Mouse (Mus musculus) midbrain, embryonic 14.5 days (tissue): Measurements from ENCODE around the gene Aif1. TPM values are rescaled to one million over a fixed set of nuclear protein-coding genes. Genes with fewer than 3 reads are reported as not detected.

Source experiments
- ATAC-seq: fragments of 200-750 bp; cut with Nextera tagmentation; 2 replicates; pipeline ENCODE4 v1.8.0; 2017; ENCODE audit warnings: moderate number of reproducible peaks, moderate library complexity; ENCODE audit not compliant: low FRiP score, low TSS enrichment
- DNase-seq: peaks from one replicate; pipeline ENCODE4 v3.0.0-alpha.2; 2015
- H3K27ac ChIP-seq: fragments of 300-500 bp; sonication (generic); replicated peaks from 2 replicates; pipeline ENCODE4 v1.5.1; 2014; ENCODE audit warnings: mild to moderate bottlenecking, low read depth, low read length, moderate library complexity
- H3K27me3 ChIP-seq: fragments of 300-500 bp; sonication (generic); 2 replicates; pipeline ENCODE4 v1.6.1; 2014; ENCODE audit warnings: low read length, control low read depth, mixed read lengths; ENCODE audit not compliant: control insufficient read depth, insufficient read depth
- H3K36me3 ChIP-seq: fragments of 300-500 bp; sonication (generic); 2 replicates; pipeline ENCODE4 v1.6.1; 2014; ENCODE audit warnings: low read length, control low read depth; ENCODE audit not compliant: control insufficient read depth, insufficient read depth
- H3K4me1 ChIP-seq: fragments of 300-500 bp; sonication (generic); 2 replicates; pipeline ENCODE4 v1.6.1; 2014; ENCODE audit warnings: mild to moderate bottlenecking, antibody characterized with exemption, low read length, control low read depth; ENCODE audit not compliant: control insufficient read depth, insufficient read depth
- H3K4me2 ChIP-seq: fragments of 300-500 bp; sonication (generic); 2 replicates; pipeline ENCODE4 v1.6.1; 2014; ENCODE audit warnings: mild to moderate bottlenecking, low read length, moderate library complexity
- H3K4me3 ChIP-seq: fragments of 300-500 bp; sonication (generic); replicated peaks from 2 replicates; pipeline ENCODE4 v1.5.1; 2014; ENCODE audit warnings: low read depth, low read length
- H3K9ac ChIP-seq: fragments of 300-500 bp; sonication (generic); replicated peaks from 2 replicates; pipeline ENCODE4 v1.6.1; 2014; ENCODE audit warnings: mild to moderate bottlenecking, low read length, moderate library complexity
- H3K9me3 ChIP-seq: fragments of 300-500 bp; sonication (generic); 2 replicates; pipeline ENCODE4 v1.6.1; 2016; ENCODE audit warnings: low read length, control low read depth, mixed read lengths; ENCODE audit not compliant: control insufficient read depth
- WGBS: fragments of 180-500 bp; shearing (Covaris S2); extraction: QIAGEN DNeasy Blood & Tissue Kit; methylation state at CpG from one replicate; pipeline ENCODE4 v1.1.7; 2014; 5-methylcytosine and 5-hydroxymethylcytosine counted together
- polyA plus RNA-seq: library from polyadenylated mRNA; unstranded; fragments of >200 nt; fragmentation: Nextera tagmentation; extraction: Ambion mirVana; gene quantifications from 2 replicates; pipeline ENCODE4 v1.2.1, GENCODE M21; 2014

The Aif1 gene
- polyA plus RNA-seq, 1 experiment from 2014 or later = 8.8 TPM

- H3K9ac ChIP-seq = no peak overlapping the region
- H3K4me1 ChIP-seq = peaks cover 21% of the 10 kb centered on the region
- WGBS = 91% methylated on average over 16 of the region's 16 CpGs
- no peaks in the 10 kb centered on the region for H3K27me3 ChIP-seq
- no peaks in the 10 kb centered on the region for H3K9me3 ChIP-seq
- no peak overlapping the region for H3K27ac ChIP-seq
- no peak for ATAC-seq
- DNase-seq = no peak
- peaks cover 83% of the 10 kb centered on the region for H3K36me3 ChIP-seq
- H3K4me3 ChIP-seq = no peak overlapping the region
- H3K4me2 ChIP-seq = no peak overlapping the region
Observed at GRCm38 (mm10) chr17:35158850-35159593, 16.8 kb downstream of the Aif1 start.

DNA sequence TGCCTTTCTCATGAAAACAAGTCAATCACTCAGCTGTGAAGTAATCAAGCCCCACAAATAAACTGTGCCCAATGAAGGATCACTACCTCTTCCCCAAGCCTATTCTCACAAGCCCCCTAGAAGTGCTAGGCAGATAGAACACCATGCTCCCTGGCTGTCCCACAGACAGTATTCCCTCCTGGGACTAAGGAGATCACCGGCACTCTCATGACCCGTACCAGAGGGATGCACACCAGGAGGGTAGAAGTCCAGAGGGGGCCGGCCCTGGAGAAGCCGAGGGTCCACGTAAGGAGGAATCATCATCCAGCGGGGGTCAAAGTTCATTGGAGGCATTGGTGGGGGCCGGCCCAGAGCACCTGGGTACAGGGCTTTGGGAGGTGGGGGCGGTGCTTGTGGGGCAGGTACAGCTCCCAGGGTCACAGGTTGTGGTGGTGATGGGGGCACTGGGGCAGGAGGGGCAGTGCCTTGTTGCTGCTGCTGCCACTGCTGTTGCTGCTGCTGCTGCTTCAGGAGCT is 18.1 kb downstream of the Aif1 start:
- Histone ChIP-seq H3K4me3 (no peak overlapping the region), H3K4me1 (peaks cover 13% of the 10 kb centered on the region), H3K9ac (no peak overlapping the region), H3K36me3 (peaks cover 96% of the 10 kb centered on the region), H3K9me3 (no peaks in the 10 kb centered on the region), H3K27ac (no peak overlapping the region), H3K4me2 (no peak overlapping the region), H3K27me3 (no peaks in the 10 kb centered on the region)
- ATAC-seq (no peak), DNase-seq (no peak)
- 95% methylated on average over 8 of the region's 8 CpGs for WGBS

DNA sequence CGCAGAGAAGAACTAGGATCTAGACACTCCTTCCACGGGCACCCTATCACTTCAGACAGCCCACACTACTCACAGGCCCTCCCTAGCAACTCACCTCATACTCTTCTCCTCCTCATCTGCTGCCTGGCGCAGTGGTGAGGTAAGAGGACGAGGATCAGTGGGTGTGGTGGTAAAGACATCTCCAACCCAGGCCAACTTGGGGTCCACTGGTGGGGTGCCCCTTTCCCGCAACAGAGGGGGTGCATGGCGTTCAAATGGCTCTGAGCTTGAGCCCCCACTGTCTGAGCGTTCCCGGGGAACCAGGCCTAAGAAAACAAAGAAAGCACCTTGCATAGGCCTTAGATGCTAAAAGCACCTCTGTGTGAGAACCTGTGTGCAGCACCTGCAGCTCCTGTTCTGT is 18.6 kb downstream of the Aif1 start:
- Histone ChIP-seq H3K4me2 (no peak overlapping the region), H3K4me1 (peaks cover 8% of the 10 kb centered on the region), H3K9ac (no peak overlapping the region), H3K27me3 (no peaks in the 10 kb centered on the region), H3K9me3 (no peaks in the 10 kb centered on the region), H3K36me3 (peaks cover 100% of the 10 kb centered on the region), H3K27ac (no peak overlapping the region), H3K4me3 (no peak overlapping the region)
- 91% methylated on average over 8 of the region's 8 CpGs for WGBS
- ATAC-seq (no peak), DNase-seq (no peak)

- H3K4me3 ChIP-seq = no peak overlapping the region
- H3K36me3 ChIP-seq = peaks cover 100% of the 10 kb centered on the region
- no peak overlapping the region for H3K4me2 ChIP-seq
- DNase-seq (no peak), ATAC-seq (no peak)
- no peak overlapping the region for H3K9ac ChIP-seq
- no peak overlapping the region for H3K27ac ChIP-seq
- no peaks in the 10 kb centered on the region for H3K9me3 ChIP-seq
- 92% methylated on average over 33 of the region's 33 CpGs for WGBS
- no peaks in the 10 kb centered on the region for H3K27me3 ChIP-seq
- H3K4me1 ChIP-seq = peaks cover 2% of the 10 kb centered on the region; the same call in 1 of the 2 replicates
Observed at GRCm38 (mm10) chr17:35156461-35157200, 19.2 kb downstream of the Aif1 start.

GRCm38 (mm10) chr17:35155451-35155850 is 20.4 kb downstream of the Aif1 start:
- Histone ChIP-seq H3K9ac (no peak overlapping the region), H3K27me3 (no peaks in the 10 kb centered on the region), H3K4me3 (no peak overlapping the region), H3K4me1 (no peaks in the 10 kb centered on the region), H3K36me3 (peaks cover 99% of the 10 kb centered on the region), H3K27ac (no peak overlapping the region), H3K9me3 (no peaks in the 10 kb centered on the region), H3K4me2 (no peak overlapping the region)
- WGBS = 94% methylated on average over 12 of the region's 12 CpGs
- ATAC-seq = no peak
- DNase-seq = no peak

GRCm38 (mm10) chr17:35154616-35155015 is 21.3 kb downstream of the Aif1 start:
- no peaks in the 10 kb centered on the region for H3K9me3 ChIP-seq
- DNase-seq (no peak), ATAC-seq (no peak)
- no peak overlapping the region for H3K27ac ChIP-seq
- no peak overlapping the region for H3K4me2 ChIP-seq
- WGBS = 78% methylated on average over 7 of the region's 7 CpGs
- H3K36me3 ChIP-seq = peaks cover 99% of the 10 kb centered on the region
- H3K4me3 ChIP-seq = no peak overlapping the region
- H3K9ac ChIP-seq = no peak overlapping the region
- H3K4me1 ChIP-seq = no peaks in the 10 kb centered on the region
- no peaks in the 10 kb centered on the region for H3K27me3 ChIP-seq

DNA sequence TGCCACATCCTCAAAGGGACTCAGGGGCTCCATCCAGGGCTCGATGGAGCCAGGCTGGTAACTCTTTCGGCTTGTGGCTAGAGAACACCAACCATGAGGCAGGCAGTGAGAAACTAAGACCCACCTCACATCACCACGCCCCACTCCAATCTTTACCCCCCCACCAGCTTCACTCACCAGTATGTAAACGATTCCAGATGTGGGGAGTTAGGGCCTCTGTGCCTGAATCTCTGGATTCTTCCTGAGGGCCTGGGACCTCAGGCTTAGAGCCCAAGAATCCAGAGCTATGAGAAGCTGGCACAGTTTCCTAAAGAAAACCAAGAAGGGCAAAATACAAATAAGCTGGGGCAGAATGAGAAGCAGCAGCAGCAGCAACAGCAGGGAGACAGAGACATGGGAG is 21.9 kb downstream of the Aif1 start:
- H3K9me3 ChIP-seq = no peaks in the 10 kb centered on the region
- WGBS = 94% methylated on average over 4 of the region's 4 CpGs
- H3K27me3 ChIP-seq = no peaks in the 10 kb centered on the region
- no peak for ATAC-seq
- H3K27ac ChIP-seq = no peak overlapping the region
- no peak overlapping the region for H3K4me3 ChIP-seq
- peaks cover 99% of the 10 kb centered on the region for H3K36me3 ChIP-seq
- H3K9ac ChIP-seq = no peak overlapping the region
- no peaks in the 10 kb centered on the region for H3K4me1 ChIP-seq
- DNase-seq = no peak
- H3K4me2 ChIP-seq = no peak overlapping the region

- DNase-seq (no peak), ATAC-seq (no peak)
- Histone ChIP-seq H3K4me2 (no peak overlapping the region), H3K4me1 (no peaks in the 10 kb centered on the region), H3K9me3 (no peaks in the 10 kb centered on the region), H3K4me3 (no peak overlapping the region), H3K9ac (no peak overlapping the region), H3K36me3 (peaks cover 99% of the 10 kb centered on the region), H3K27me3 (no peaks in the 10 kb centered on the region), H3K27ac (no peak overlapping the region)
- 94% methylated on average over 9 of the region's 9 CpGs for WGBS
Observed at GRCm38 (mm10) chr17:35153077-35153476, 22.8 kb downstream of the Aif1 start.
